Mouse (Mus musculus): Measurements from ENCODE around the gene Creb5. TPM values are rescaled to one million over a fixed set of nuclear protein-coding genes. Genes with fewer than 3 reads are reported as not detected.
A peak's percentile ranks its signal among the peaks of the same experiment; 100 is the strongest.

The Creb5 gene
- polyA plus RNA-seq (2015; fragmentation: Nextera tagmentation; extraction: Ambion mirVana) = 3.2 and 4.6 TPM in 2 replicates

DNA sequence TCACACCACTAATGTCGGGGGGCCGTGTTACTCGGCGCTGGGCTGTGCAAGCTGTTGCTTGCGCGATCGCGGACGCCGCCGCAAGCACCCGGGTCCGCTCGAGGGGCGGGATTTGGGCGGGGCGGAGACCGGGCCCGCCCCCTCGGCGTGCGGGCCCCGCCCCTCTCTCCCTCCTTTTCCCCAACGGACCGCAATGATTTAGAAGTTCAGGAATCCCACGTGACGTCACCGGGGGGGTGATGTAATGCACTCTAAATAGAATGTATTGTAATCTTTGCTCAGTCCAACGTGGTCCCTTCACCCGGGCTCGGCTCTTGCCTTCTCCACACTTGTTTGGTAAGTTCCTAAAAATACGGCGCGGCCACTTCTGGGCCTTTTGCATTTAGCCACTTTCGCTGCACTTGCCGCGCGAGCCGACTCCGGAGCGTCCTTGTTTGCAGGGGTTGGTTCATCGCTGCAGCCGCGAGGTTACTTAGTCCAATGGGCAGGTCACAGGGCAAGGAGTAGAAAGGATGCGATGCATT, at the start of gene Creb5:
TSS of gene Creb5 (plus strand) at position 233 of the 524 bp plus-strand sequence.
- Histone ChIP-seq H3K27me3 (replicated peaks; ENCODE audit: control insufficient read depth, insufficient read depth, low read length) (peaks cover 34% of the 10 kb centered on the region), H3K9me3 (ENCODE audit: control insufficient read depth, low read length) (no peaks in the 10 kb centered on the region), H3K36me3 (ENCODE audit: control insufficient read depth, insufficient read depth, low read length) (no peaks in the 10 kb centered on the region), H3K4me1 (ENCODE audit: control insufficient read depth, insufficient read depth, low read depth, low read length) (peaks cover 14% of the 10 kb centered on the region), H3K4me2 (ENCODE audit: low read length) (peak within 1 kb of the TSS; percentile 99), H3K4me3 (ENCODE audit: low read length) (peak within 1 kb of the TSS; percentile 51), H3K9ac (ENCODE audit: low read depth, low read length) (peak within 1 kb of the TSS; percentile 46; the same call in 1 of the 2 replicates), H3K27ac (ENCODE audit: low read depth, low read length) (no peak within 1 kb of the TSS)
- under 1% methylated on average over 43 of the region's 45 CpGs for WGBS
- peak; percentile 86 for ATAC-seq

DNA sequence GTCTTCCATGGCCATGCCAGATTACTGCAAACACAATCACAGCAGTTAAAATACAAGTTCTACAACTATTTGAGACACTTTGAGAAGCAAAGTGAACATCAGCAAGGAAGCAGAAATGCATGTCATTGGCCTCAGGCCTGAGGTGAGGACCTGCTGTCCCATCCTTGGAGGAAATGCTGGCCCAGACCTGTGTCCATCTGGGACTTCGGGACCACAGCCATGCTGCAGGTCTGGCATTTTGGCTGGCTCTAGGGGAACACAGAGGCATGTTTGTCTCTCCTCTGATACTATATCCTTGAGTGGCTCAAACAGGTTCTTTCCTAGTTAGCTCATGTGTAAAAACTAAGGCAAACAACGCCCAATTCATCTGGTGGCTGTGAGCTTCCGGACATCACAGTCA, 27.2 kb upstream of the Creb5 start:
- Histone ChIP-seq H3K9me3 (ENCODE audit: control insufficient read depth, low read length) (0 out of 2 replicates have a peak, but pooled peaks cover 2% of the 10 kb centered on the region), H3K27ac (ENCODE audit: low read depth, low read length) (no peak overlapping the region), H3K4me2 (ENCODE audit: low read length) (no peak overlapping the region), H3K36me3 (ENCODE audit: control insufficient read depth, insufficient read depth, low read length) (no peaks in the 10 kb centered on the region), H3K27me3 (replicated peaks; ENCODE audit: control insufficient read depth, insufficient read depth, low read length) (no peaks in the 10 kb centered on the region), H3K4me1 (ENCODE audit: control insufficient read depth, insufficient read depth, low read depth, low read length) (no peaks in the 10 kb centered on the region), H3K9ac (ENCODE audit: low read depth, low read length) (no peak overlapping the region), H3K4me3 (ENCODE audit: low read length) (no peak overlapping the region)
- ATAC-seq = no peak
- 94% methylated on average over 3 of the region's 3 CpGs for WGBS

DNA sequence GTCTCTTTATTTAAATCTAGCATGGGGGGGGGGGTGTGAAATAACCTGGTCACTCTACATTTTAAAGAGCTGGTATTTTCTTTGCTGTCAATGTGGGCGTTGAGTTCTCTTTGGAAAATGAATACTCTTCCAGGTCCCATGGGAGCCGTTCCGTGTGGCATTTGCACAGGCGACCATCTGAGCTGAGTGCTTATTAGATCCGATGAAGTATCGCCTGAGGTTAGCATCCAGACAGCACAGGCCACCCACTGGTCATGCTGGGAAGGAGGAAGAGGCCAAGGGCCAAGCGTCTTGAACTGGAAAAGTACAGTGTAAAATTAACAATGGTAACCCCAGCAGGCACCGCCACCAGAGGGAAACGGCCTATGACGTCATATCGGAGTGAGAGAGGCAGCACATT, 24.7 kb upstream of the Creb5 start:
- no peaks in the 10 kb centered on the region for H3K27me3 ChIP-seq (replicated peaks; ENCODE audit: control insufficient read depth, insufficient read depth, low read length)
- ATAC-seq = no peak
- no peak overlapping the region for H3K9ac ChIP-seq (ENCODE audit: low read depth, low read length)
- no peak overlapping the region for H3K4me3 ChIP-seq (ENCODE audit: low read length)
- no peak overlapping the region for H3K27ac ChIP-seq (ENCODE audit: low read depth, low read length)
- H3K4me1 ChIP-seq (ENCODE audit: control insufficient read depth, insufficient read depth, low read depth, low read length) = no peaks in the 10 kb centered on the region
- no peak overlapping the region for H3K4me2 ChIP-seq (ENCODE audit: low read length)
- 0 out of 2 replicates have a peak, but pooled peaks cover 2% of the 10 kb centered on the region for H3K9me3 ChIP-seq (ENCODE audit: control insufficient read depth, low read length)
- 52% methylated on average over 11 of the region's 11 CpGs for WGBS
- H3K36me3 ChIP-seq (ENCODE audit: control insufficient read depth, insufficient read depth, low read length) = no peaks in the 10 kb centered on the region

DNA sequence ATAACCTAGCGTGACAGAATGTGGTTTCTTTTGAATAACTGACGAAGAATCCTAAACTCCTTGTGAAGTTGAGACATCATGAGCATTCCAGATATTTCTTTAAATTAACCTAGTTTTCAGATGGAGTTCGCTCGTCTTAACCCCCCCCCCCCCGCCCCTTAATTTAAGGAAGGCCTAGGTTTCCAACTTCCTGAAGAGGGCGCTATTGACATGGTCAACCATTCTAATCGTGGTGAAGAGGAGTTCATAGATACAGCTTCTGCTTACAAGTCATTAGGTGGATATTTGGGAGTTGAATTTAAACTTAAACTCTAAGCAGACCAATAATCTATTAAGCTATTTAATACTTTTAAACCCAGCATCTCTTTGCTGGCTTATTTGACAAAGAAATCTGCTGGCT, 20.0 kb upstream of the Creb5 start:
- H3K27me3 ChIP-seq (replicated peaks; ENCODE audit: control insufficient read depth, insufficient read depth, low read length) = no peaks in the 10 kb centered on the region
- no peak overlapping the region; the same call in 1 of the 2 replicates for H3K9ac ChIP-seq (ENCODE audit: low read depth, low read length)
- H3K4me3 ChIP-seq (ENCODE audit: low read length) = no peak overlapping the region
- no peaks in the 10 kb centered on the region for H3K36me3 ChIP-seq (ENCODE audit: control insufficient read depth, insufficient read depth, low read length)
- no peak for ATAC-seq
- H3K9me3 ChIP-seq (ENCODE audit: control insufficient read depth, low read length) = no peaks in the 10 kb centered on the region
- H3K27ac ChIP-seq (ENCODE audit: low read depth, low read length) = no peak overlapping the region
- WGBS = 27% methylated on average over 7 of the region's 7 CpGs
- H3K4me1 ChIP-seq (ENCODE audit: control insufficient read depth, insufficient read depth, low read depth, low read length) = peaks cover 9% of the 10 kb centered on the region
- no peak overlapping the region; the same call in 1 of the 2 replicates for H3K4me2 ChIP-seq (ENCODE audit: low read length)

DNA sequence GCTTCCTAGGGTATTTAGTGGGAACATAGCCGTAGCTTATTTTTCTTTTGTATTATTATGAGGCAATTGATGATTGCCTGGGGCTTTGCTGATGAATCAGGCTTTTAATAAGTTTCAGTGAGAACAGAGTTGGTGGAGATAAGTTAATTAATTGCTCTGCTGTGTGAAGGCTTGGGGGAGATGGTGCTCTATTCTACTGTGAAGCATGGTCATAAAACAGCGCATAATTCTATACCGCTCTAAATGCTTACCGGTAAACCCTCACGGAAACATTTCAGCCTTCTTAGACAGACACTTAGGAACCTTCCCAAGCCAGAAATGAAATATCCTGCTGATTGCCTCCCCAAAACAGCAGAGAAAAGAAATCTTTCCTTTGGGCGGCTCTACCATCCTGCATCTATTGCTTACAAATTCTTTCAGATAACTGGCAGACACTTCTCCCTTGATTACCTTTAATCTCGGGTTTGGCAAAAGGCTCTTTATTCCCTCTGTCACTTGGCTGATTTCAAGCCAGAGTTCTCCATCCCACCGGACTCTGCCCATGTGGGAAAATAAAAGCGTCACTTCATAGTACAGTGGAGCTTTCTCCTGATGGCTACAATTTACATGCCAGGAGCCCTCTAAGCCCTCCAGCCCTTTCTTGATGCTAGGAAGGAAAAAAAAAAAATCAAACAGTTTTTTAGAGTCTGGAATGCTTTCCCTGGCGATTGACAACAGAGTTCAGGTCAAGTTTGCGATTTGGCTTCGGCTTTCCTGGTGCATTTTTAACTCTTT, 19.2 kb upstream of the Creb5 start:
- H3K27me3 ChIP-seq (replicated peaks; ENCODE audit: control insufficient read depth, insufficient read depth, low read length) = no peaks in the 10 kb centered on the region
- ATAC-seq = no peak
- no peaks in the 10 kb centered on the region for H3K9me3 ChIP-seq (ENCODE audit: control insufficient read depth, low read length)
- H3K4me3 ChIP-seq (ENCODE audit: low read length) = no peak overlapping the region
- WGBS = 24% methylated on average over 12 of the region's 12 CpGs
- H3K4me2 ChIP-seq (ENCODE audit: low read length) = peak overlapping the region; percentile 34
- no peak overlapping the region for H3K27ac ChIP-seq (ENCODE audit: low read depth, low read length)
- H3K4me1 ChIP-seq (ENCODE audit: control insufficient read depth, insufficient read depth, low read depth, low read length) = peaks cover 9% of the 10 kb centered on the region
- no peak overlapping the region for H3K9ac ChIP-seq (ENCODE audit: low read depth, low read length)
- H3K36me3 ChIP-seq (ENCODE audit: control insufficient read depth, insufficient read depth, low read length) = no peaks in the 10 kb centered on the region

DNA sequence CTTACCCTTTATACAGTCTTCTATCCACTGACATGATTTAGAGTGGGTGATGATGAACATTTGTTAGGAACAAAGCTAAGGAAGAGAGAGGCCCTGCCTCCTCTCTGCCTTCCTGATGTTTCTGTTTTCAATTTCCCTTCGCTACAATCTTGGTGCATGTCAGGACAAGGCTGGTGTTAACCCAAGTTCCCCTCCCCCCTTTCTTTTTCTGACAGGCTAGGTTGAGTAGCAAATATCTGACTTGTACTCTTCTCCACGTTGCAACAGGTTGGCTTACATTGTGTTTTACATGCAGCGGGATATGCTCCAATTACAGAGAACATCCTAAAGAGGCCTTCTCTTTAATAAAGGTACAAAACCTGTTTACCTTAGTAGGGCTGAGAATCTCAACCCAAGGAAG, 15.9 kb upstream of the Creb5 start:
- 66% methylated on average over 3 of the region's 3 CpGs for WGBS
- no peak overlapping the region for H3K4me3 ChIP-seq (ENCODE audit: low read length)
- H3K36me3 ChIP-seq (ENCODE audit: control insufficient read depth, insufficient read depth, low read length) = no peaks in the 10 kb centered on the region
- H3K4me1 ChIP-seq (ENCODE audit: control insufficient read depth, insufficient read depth, low read depth, low read length) = peaks cover 9% of the 10 kb centered on the region
- no peaks in the 10 kb centered on the region for H3K27me3 ChIP-seq (replicated peaks; ENCODE audit: control insufficient read depth, insufficient read depth, low read length)
- H3K9me3 ChIP-seq (ENCODE audit: control insufficient read depth, low read length) = no peaks in the 10 kb centered on the region
- no peak overlapping the region for H3K27ac ChIP-seq (ENCODE audit: low read depth, low read length)
- H3K9ac ChIP-seq (ENCODE audit: low read depth, low read length) = no peak overlapping the region
- no peak overlapping the region for H3K4me2 ChIP-seq (ENCODE audit: low read length)
- ATAC-seq = no peak

DNA sequence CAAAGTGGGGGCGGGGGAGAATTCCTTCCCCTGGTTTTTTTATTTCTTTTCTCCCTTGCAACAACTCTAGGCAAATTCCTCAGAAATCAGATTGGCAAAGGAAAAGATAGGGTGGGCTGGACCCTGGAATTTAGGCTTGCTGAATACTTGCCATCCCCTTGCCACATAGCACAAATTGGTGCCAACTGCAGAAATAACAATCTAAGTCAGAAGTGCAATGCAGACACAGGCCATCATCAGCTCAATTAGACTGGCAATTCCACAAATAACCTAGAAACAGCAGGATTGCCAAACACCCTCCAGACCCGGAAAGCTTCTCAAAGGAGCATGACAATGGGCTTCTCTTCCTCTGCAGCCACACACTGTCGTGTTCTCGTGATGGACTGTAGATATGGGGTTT, 15.4 kb upstream of the Creb5 start:
- no peaks in the 10 kb centered on the region for H3K36me3 ChIP-seq (ENCODE audit: control insufficient read depth, insufficient read depth, low read length)
- H3K4me1 ChIP-seq (ENCODE audit: control insufficient read depth, insufficient read depth, low read depth, low read length) = peaks cover 9% of the 10 kb centered on the region
- no peaks in the 10 kb centered on the region for H3K27me3 ChIP-seq (replicated peaks; ENCODE audit: control insufficient read depth, insufficient read depth, low read length)
- H3K9me3 ChIP-seq (ENCODE audit: control insufficient read depth, low read length) = no peaks in the 10 kb centered on the region
- H3K9ac ChIP-seq (ENCODE audit: low read depth, low read length) = no peak overlapping the region
- no peak overlapping the region for H3K27ac ChIP-seq (ENCODE audit: low read depth, low read length)
- 46% methylated on average over 4 of the region's 4 CpGs for WGBS
- no peak for ATAC-seq
- no peak overlapping the region for H3K4me2 ChIP-seq (ENCODE audit: low read length)
- no peak overlapping the region for H3K4me3 ChIP-seq (ENCODE audit: low read length)

DNA sequence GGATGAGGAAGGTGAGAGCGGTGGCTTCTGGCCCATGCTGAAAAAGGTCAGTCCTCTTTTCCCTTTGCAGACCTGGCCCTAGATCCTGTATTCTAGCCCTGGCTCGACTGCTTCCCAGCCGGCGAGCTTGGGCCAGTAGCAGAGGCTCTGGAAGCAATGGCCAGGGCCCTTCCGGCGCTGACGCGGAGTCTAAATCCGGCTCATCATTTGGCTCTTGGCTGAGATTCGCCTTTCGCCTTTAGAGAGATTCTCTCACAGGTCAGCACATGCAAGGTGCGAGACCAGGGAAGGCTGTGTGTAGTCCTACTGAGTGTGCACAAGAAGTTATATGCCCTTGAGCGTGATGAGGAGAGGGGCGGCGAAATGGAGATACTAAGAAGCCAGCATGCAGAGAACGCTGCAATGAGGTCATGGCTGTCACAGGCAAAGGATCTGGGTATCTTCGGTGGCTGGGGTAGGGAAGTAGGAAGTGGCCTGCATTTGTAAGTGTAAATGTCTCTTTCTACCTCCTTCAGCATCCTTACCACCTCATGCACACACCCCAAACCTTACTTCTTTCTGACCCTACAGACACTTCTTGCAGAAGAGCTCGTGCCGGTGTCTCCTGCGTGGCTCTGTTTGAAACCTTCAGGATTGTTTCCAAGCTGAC, 557 bp upstream of the Creb5 start:
- no peaks in the 10 kb centered on the region for H3K9me3 ChIP-seq (ENCODE audit: control insufficient read depth, low read length)
- H3K9ac ChIP-seq (ENCODE audit: low read depth, low read length) = peak overlapping the region; percentile 46; the same call in 1 of the 2 replicates
- H3K27me3 ChIP-seq (replicated peaks; ENCODE audit: control insufficient read depth, insufficient read depth, low read length) = peaks cover 34% of the 10 kb centered on the region
- ATAC-seq = peak; percentile 65
- no peaks in the 10 kb centered on the region for H3K36me3 ChIP-seq (ENCODE audit: control insufficient read depth, insufficient read depth, low read length)
- peak overlapping the region; percentile 51 for H3K4me3 ChIP-seq (ENCODE audit: low read length)
- peak overlapping the region; percentile 99 for H3K4me2 ChIP-seq (ENCODE audit: low read length)
- no peak overlapping the region for H3K27ac ChIP-seq (ENCODE audit: low read depth, low read length)
- 3% methylated on average over 20 of the region's 20 CpGs for WGBS
- H3K4me1 ChIP-seq (ENCODE audit: control insufficient read depth, insufficient read depth, low read depth, low read length) = peaks cover 14% of the 10 kb centered on the region

Data from hindbrain, embryonic 16.5 days (tissue).